Mouse (Mus musculus): Measurements from ENCODE around the gene Hcn1.
"Not testable (repeated sequence)": the region's sequence is repeated elsewhere in the genome, so short reads cannot be mapped to it uniquely, and the experiment has no call there.

Hcn1 gene

DNA sequence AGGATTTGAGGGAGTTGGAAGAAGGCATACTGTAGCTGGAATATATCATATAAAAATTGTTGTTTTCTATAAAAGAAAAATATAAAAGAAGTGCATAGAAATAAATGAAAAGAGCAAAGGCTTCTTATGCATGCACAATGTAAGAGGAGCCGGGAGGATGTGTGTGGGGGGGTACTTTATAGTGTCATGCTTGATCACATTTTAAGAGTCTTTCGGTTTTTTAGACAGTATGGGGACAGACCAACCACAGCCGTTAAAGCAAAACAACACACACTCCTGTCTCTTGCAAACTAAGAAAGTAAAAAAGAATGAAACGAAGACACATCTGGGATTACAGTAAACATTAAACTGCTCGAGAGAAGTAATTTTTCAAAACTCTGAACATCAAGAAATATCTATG, 290.0 kb downstream of the Hcn1 start:
- no peak for DNase-seq

- no peak for DNase-seq
These were observed 295.9 kb downstream of the Hcn1 start for GRCm38 (mm10) chr13:117898052-117898451.

DNA sequence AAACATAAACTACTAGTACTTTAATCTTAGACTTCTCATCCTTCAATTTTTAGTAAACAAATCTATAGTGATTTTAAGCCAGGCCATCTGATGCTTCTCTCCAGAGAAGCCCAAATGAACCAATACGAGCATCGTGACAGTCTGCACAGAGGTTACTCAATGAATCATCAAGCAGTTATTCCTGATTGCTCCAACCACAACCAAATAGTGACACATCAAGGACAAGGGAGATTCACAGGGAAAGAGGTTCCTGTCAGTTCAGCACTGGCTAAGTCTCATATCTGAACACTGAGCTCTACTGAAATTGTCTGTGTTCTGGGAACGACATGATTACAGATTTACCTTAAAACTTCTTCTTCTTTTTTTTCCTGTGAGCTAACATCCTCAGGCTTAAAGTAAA, 305.7 kb downstream of the Hcn1 start:
- no peak for DNase-seq

GRCm38 (mm10) chr13:117929734-117930133, 327.6 kb downstream of the Hcn1 start:
- no peak for DNase-seq

- DNase-seq: no peak
These were observed 329.6 kb downstream of the Hcn1 start for GRCm38 (mm10) chr13:117931746-117932145.

GRCm38 (mm10) chr13:117938761-117939160, 336.6 kb downstream of the Hcn1 start:
- no peak for DNase-seq

GRCm38 (mm10) chr13:117940536-117941280, 338.6 kb downstream of the Hcn1 start:
- DNase-seq: no peak

DNA sequence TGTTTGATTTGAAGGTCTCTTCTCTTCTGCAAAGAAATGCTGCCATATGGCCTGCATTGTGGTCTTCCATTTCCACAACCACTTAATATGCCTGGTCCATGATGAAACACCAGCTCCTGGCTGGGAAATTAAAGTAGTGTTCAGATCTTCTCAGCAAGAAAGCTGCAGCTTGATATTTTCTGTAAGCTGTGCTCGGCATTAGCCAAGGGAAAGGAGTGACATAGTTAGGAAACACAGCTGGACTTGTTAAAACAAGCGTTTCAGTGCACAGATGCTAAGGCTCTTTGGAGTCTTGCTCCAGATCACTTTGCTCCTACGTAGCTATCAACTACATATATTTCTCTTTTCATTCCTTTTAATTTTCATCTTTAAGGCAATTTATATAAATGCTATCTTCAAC, 344.7 kb downstream of the Hcn1 start:
- no peak for DNase-seq

DNA sequence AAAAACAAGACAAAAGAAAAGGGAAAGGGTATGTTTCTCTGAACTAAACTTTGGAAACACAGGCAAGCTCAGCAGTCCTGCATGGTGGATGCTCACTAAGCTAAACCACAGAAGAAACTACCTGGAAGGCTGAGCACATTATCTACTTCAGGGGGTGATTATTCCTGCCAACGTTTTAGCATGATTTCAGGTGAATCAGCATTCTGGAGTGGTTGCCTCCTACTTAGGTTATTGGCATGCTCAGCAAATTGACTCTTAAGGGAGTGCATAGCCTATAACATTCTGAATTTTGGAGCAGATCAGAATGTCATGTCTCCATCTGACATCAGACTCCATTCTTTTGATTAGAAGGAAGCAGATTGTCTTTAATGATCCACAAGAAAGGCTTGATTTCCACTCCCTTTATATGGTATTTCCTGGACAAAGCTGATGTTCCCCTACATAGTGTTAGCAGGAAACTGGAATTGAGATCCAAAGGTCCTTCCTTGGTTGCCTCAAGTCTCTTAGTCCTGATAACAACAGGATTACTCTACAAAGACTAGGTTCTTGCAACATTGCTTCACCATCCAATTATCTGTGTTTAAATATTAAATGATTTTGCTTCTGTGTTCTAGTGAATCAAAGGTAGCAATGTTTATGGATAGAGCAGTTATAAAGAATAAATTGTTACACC, 345.7 kb downstream of the Hcn1 start:
- DNase-seq: no peak

DNA sequence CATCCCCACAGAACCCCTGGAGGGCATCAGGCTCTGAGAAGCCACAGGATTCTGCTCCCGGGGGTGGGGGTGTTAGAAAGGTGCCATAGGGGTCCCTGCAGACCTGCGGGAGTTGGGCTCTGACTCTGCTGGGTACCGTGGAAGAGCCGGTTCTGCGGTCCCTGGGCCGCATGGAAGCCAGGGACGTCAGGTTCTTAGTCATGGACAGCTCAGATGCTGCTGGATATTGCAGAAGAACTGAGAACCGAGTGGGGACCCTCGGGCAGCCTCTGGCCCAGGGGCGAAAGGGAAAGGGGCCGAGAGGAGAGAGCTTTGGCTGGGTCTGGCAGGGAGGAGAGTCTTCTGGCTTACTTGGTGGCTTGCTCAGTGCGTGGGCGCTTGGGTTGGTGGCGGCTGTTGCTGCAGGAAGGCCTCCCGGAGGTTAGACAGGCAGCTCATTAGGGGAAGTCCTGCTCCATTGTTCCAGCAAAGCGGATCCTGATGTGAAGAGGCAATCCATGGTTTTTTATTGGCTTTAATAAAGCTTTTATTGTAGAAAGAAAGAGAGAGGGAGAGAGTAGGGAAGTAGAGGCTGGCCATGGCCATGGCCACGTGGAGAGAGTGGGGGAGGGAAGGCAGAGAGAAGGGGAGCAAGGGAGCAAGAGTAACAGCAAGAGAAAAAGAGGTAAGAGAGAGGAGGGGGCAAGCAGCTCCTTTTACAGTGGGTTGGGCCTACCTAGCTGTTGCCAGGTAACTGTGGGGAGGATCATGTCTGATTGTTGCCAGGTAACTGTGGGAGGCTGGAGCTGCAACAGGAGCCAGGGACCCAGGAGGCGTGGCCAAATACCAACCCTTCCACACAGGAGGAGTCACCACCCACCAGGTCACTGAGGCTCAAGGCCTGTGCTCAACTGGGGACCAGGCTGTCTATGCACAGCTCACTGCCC, 356.6 kb downstream of the Hcn1 start:
- DNase-seq: no peak

DNA sequence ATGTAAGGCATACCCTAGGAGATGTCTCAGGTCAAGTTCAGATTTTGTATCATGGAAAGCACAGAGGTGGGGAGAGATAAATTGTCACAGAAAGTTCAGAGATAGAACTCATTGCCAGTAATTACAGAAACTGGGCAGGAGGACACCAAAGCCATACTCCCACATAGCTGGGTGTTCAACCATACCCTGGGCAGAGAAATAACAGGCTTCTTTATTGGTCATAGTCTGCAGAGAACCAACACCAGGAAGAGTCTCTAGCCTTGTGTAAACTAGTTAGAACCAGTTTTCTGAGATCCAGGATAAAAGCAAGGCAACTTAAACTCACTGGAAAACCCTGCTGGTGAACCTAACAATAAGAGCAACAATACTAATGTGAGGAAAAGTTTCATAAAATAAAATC, 362.5 kb downstream of the Hcn1 start:
- no peak for DNase-seq

DNA sequence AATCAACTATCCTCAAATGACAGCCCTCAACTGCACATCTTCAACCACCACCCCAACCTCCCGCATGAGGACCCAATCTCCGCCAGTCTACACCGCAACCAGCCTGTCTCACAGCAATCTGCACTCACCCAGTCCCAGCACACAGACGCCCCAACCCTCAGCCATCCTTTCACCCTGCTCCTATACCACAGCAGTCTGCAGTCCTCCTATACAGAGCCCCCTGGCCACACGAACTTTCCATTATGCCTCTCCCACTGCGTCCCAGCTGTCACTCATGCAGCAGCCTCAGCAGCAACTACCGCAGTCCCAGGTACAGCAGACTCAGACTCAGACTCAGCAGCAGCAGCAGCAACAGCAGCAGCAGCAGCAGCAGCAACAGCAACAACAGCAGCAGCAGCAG, 373.3 kb downstream of the Hcn1 start:
- DNase-seq: no peak

DNA sequence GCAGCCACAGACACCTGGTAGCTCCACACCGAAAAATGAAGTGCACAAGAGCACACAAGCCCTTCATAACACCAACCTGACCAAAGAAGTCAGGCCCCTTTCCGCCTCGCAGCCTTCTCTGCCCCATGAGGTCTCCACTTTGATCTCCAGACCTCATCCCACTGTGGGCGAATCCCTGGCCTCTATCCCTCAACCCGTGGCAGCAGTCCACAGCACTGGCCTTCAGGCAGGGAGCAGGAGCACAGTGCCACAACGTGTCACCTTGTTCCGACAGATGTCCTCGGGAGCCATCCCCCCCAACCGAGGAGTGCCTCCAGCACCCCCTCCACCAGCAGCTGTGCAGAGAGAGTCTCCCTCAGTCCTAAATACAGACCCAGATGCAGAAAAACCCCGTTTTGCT, 373.7 kb downstream of the Hcn1 start:
- DNase-seq: no peak

GRCm38 (mm10) chr13:117984339-117984738, 382.2 kb downstream of the Hcn1 start:
- no peak for DNase-seq

GRCm38 (mm10) chr13:117999767-118000488, 397.8 kb downstream of the Hcn1 start:
- DNase-seq: no peak

DNA sequence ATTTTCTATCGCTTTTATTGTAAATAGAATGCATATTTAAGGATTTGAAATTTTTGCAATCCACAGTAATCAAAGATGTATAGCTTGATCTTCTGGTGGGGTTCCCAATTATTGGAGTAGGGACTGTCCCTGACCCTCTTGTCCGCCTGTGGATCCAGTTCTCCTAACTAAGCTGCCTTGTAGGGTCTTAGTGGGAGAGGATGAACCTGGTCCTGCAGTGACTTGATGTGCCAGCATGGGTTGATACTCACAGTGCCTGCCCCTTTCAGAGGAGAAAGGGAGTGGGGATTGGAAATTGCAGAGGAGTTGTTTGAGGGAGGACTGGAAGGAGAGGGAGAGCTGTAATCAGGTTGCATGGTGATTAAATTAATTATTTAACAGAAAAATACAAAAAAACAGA, 398.4 kb downstream of the Hcn1 start:
- no peak for DNase-seq

GRCm38 (mm10) chr13:118021176-118021575, 419.1 kb downstream of the Hcn1 start:
- no peak for DNase-seq

DNA sequence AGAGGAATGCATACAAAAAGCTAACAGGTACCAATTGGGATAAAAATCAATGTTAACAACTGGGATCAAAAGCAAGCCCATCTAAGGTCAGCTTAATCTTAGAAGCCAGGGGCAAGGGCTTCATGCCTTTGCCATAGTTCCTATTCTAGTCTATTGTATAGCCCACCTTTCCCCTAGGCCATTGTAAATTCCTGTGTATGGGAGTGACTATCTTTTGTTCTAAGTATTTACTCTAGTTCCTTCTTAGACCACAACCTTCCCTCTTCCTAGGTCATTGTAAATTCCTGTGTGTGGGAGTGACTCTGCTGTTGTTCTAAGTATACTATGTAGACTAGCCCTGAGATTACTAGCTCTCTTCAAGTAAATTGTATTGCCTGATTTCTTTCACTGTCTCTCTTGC, 420.8 kb downstream of the Hcn1 start:
- DNase-seq: not testable (repeated sequence)

- no peak for DNase-seq
These were observed 421.3 kb downstream of the Hcn1 start for GRCm38 (mm10) chr13:118023381-118023780.

- DNase-seq: no peak
These were observed 424.4 kb downstream of the Hcn1 start for GRCm38 (mm10) chr13:118026510-118026909.

DNA sequence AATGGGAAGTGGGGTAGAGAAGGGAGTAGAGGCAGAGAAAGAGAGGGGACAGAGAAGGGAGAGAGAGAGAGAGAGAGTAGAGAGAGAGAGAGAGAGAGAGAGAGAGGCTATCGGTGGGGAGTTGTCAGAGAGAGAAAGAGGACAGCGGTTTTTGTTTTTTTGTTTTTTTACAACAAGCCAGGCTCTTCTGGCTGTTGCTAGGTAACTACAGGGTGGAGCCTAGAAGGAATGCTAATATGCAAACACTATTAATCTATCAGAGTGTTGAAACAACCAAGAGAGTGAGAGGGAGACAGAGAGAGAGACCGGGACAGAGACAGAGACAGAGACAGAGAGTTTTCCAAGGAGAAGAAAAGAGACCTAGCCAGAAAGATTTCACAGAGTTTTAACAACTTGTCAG, 425.7 kb downstream of the Hcn1 start:
- no peak for DNase-seq

DNA sequence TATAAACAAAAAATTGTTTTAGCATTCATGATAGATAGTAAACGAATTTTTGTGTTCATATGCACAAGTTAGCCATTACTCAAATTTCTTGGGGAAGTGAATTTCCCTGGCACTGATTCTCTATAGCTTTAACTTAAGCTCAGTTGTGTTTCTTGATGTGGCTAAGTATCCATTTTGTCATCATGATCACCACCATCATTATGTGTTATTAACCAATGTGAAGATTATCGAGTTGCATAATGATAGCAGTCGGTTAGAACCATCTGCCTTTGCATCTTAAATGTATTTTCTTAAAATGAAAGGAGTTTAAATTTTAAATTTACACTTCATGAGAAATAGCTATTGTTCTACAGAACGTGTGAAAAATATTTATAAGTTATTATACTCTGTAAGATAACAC, 426.5 kb downstream of the Hcn1 start:
- no peak for DNase-seq

- DNase-seq: no peak
These were observed 427.5 kb downstream of the Hcn1 start for GRCm38 (mm10) chr13:118029579-118029978.
